Mouse (Mus musculus) limb, embryonic 15.5 days (tissue): ENCODE results near the gene Lbx2. TPM values are rescaled to one million over a fixed set of nuclear protein-coding genes. Genes with fewer than 3 reads are reported as not detected.

ENCODE experiments used
- ATAC-seq: fragments of 200-750 bp; cut with Nextera tagmentation; 2 replicates; pipeline ENCODE4 v1.8.0; 2017; ENCODE audit warnings: low read depth, moderate TSS enrichment; ENCODE audit not compliant: insufficient number of reproducible peaks, low FRiP score, low TSS enrichment
- H3K27ac ChIP-seq: fragments of 300-500 bp; sonication (generic); 2 replicates; pipeline ENCODE4 v1.5.1; 2015; ENCODE audit warnings: moderate library complexity, mild to moderate bottlenecking, inconsistent platforms
- H3K27me3 ChIP-seq: fragments of 300-500 bp; sonication (generic); 2 replicates; pipeline ENCODE4 v1.6.1; 2015; ENCODE audit warnings: inconsistent platforms
- H3K36me3 ChIP-seq: fragments of 300-500 bp; sonication (generic); 2 replicates; pipeline ENCODE4 v1.6.1; 2015; ENCODE audit warnings: inconsistent platforms
- H3K4me1 ChIP-seq: fragments of 300-500 bp; sonication (generic); 2 replicates; pipeline ENCODE4 v1.6.1; 2015; ENCODE audit warnings: inconsistent platforms
- H3K4me2 ChIP-seq: fragments of 300-500 bp; sonication (generic); 2 replicates; pipeline ENCODE4 v1.6.1; 2015; ENCODE audit warnings: mild to moderate bottlenecking, inconsistent platforms
- H3K4me3 ChIP-seq: fragments of 300-500 bp; sonication (generic); 2 replicates; pipeline ENCODE4 v1.5.1; 2015; ENCODE audit warnings: mild to moderate bottlenecking, inconsistent platforms
- H3K9ac ChIP-seq: fragments of 300-500 bp; sonication (generic); 2 replicates; pipeline ENCODE4 v1.6.1; 2015; ENCODE audit warnings: inconsistent platforms
- H3K9me3 ChIP-seq: fragments of 300-500 bp; sonication (generic); 2 replicates; pipeline ENCODE4 v1.6.1; 2016; ENCODE audit warnings: inconsistent platforms
- WGBS: fragments of 180-500 bp; shearing (Covaris S2); methylation state at CpG from one replicate; pipeline ENCODE4 v1.1.7; 2015; 5-methylcytosine and 5-hydroxymethylcytosine counted together
- polyA plus RNA-seq: library from polyadenylated mRNA; unstranded; fragments of >200 nt; fragmentation: Nextera tagmentation; extraction: Ambion mirVana; gene quantifications from 2 replicates; pipeline ENCODE4 v1.2.1, GENCODE M21; 2015

Gene Lbx2
- polyA plus RNA-seq, 1 experiment from 2014 or later: 0.41 TPM

DNA sequence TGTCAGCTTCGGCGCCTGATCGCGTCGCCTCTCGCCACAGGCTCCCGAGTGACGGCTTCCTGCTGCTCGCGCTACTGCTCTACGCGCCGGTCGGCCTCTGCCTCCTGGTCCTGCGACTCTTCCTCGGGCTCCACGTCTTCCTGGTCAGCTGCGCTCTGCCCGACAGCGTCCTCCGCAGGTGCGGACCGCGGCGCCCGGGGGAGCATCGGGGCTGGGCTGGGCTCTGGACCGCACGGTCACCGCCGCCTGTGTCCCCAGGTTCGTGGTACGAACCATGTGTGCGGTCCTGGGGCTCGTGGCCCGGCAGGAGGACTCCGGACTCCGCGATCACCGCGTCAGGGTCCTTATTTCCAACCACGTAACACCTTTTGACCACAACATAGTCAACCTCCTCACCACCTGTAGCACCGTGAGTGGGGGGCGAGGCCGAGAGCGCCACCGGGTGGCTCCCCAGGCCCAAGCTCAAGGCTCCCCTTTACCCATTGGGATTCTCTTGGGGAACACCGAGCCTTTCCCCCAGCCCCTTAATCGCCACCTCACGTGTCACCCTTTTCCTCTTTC, 31.2 kb upstream of the Lbx2 start, which contains the start of gene Htra2:
Gene Htra2 (minus strand): TSS at position 403 of the 561 bp plus-strand sequence.
- WGBS: under 1% methylated on average over 49 of the region's 50 CpGs
- peak within 1 kb of the TSS; percentile 83 for H3K9ac ChIP-seq
- H3K4me2 ChIP-seq: peak within 1 kb of the TSS; percentile 89
- H3K9me3 ChIP-seq: no peaks in the 10 kb centered on the region
- peak within 1 kb of the TSS; percentile 91 for H3K27ac ChIP-seq
- H3K4me1 ChIP-seq: peaks cover 29% of the 10 kb centered on the region
- H3K27me3 ChIP-seq: peaks cover 9% of the 10 kb centered on the region; the same call in 1 of the 2 replicates
- H3K36me3 ChIP-seq: peaks cover 33% of the 10 kb centered on the region
- ATAC-seq: peak; percentile 35; the same call in 1 of the 2 replicates
- H3K4me3 ChIP-seq: peak within 1 kb of the TSS; percentile 66

- H3K4me3 ChIP-seq: no peak within 1 kb of the TSS
- H3K27ac ChIP-seq: no peak within 1 kb of the TSS
- H3K27me3 ChIP-seq: peaks cover 38% of the 10 kb centered on the region
- H3K9me3 ChIP-seq: no peaks in the 10 kb centered on the region
- no peak for ATAC-seq
- H3K9ac ChIP-seq: no peak within 1 kb of the TSS
- 43% methylated on average over 3 of the region's 3 CpGs for WGBS
- peaks cover 23% of the 10 kb centered on the region for H3K4me1 ChIP-seq
- peaks cover 16% of the 10 kb centered on the region for H3K36me3 ChIP-seq
- H3K4me2 ChIP-seq: no peak within 1 kb of the TSS
Measured at GRCm38 (mm10) chr6:83057790-83058189, 28.4 kb upstream of the Lbx2 start, which contains the start of gene Dqx1. Gene Dqx1, plus strand, starts transcription at chr6:83057844.

- ATAC-seq: no peak
- H3K9ac ChIP-seq: no peak overlapping the region
- H3K4me3 ChIP-seq: no peak overlapping the region
- peaks cover 16% of the 10 kb centered on the region for H3K36me3 ChIP-seq
- peaks cover 14% of the 10 kb centered on the region for H3K4me1 ChIP-seq
- H3K27me3 ChIP-seq: peaks cover 47% of the 10 kb centered on the region
- 81% methylated on average over 2 of the region's 2 CpGs for WGBS
- H3K4me2 ChIP-seq: no peak overlapping the region
- H3K9me3 ChIP-seq: no peaks in the 10 kb centered on the region
- H3K27ac ChIP-seq: no peak overlapping the region
Measured at GRCm38 (mm10) chr6:83058725-83059124, 27.4 kb upstream of the Lbx2 start.

DNA sequence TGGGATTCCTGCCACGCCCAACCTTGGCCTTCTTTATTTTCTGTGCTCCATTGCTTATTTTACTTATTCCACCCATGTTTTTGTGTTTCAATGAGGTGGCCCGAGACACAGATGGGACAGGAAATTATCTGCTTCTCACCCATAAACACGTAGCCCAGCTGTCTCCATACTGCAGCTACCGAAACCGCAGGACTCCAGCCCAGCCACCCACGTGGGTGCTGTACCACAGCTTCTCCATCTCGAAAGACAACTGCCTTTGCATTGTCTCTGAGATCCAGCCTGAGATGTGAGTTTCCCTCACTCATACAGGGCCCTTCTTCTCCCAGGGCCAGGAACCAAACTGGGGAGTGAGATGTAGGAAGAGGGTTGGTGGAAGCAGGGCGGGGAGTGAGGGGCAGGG, 20.2 kb upstream of the Lbx2 start:
- H3K36me3 ChIP-seq: no peaks in the 10 kb centered on the region
- ATAC-seq: no peak
- no peak overlapping the region for H3K4me3 ChIP-seq
- peaks cover 100% of the 10 kb centered on the region for H3K27me3 ChIP-seq
- WGBS: 39% methylated on average over 8 of the region's 8 CpGs
- H3K4me2 ChIP-seq: no peak overlapping the region
- no peaks in the 10 kb centered on the region for H3K9me3 ChIP-seq
- no peak overlapping the region for H3K27ac ChIP-seq
- peaks cover 26% of the 10 kb centered on the region for H3K4me1 ChIP-seq
- H3K9ac ChIP-seq: no peak overlapping the region

GRCm38 (mm10) chr6:83066441-83066840, 19.7 kb upstream of the Lbx2 start:
- H3K4me3 ChIP-seq: no peak overlapping the region
- H3K4me1 ChIP-seq: peaks cover 31% of the 10 kb centered on the region
- H3K9ac ChIP-seq: no peak overlapping the region
- H3K4me2 ChIP-seq: no peak overlapping the region
- no peak overlapping the region for H3K27ac ChIP-seq
- no peaks in the 10 kb centered on the region for H3K9me3 ChIP-seq
- no peak for ATAC-seq
- no peaks in the 10 kb centered on the region for H3K36me3 ChIP-seq
- 26% methylated on average over 6 of the region's 6 CpGs for WGBS
- H3K27me3 ChIP-seq: peaks cover 100% of the 10 kb centered on the region

GRCm38 (mm10) chr6:83068221-83068620, 17.9 kb upstream of the Lbx2 start:
- H3K4me2 ChIP-seq: 0 out of 2 replicates have a peak overlapping the region, but pooled peaks have one; percentile 23
- ATAC-seq: no peak

GRCm38 (mm10) chr6:83068706-83069487, 17.3 kb upstream of the Lbx2 start:
- no peak for ATAC-seq
- Histone ChIP-seq H3K4me3 (peak overlapping the region; percentile 13), H3K27me3 (peaks cover 99% of the 10 kb centered on the region), H3K4me1 (peaks cover 32% of the 10 kb centered on the region), H3K9ac (no peak overlapping the region), H3K4me2 (peak overlapping the region; percentile 23; the same call in 1 of the 2 replicates), H3K9me3 (no peaks in the 10 kb centered on the region), H3K27ac (no peak overlapping the region), H3K36me3 (no peaks in the 10 kb centered on the region)
- 1% methylated on average over 77 of the region's 81 CpGs for WGBS

More at GRCm38 (mm10) chr6:83068221-83068620, 17.9 kb upstream of the Lbx2 start:
- Histone ChIP-seq H3K36me3 (no peaks in the 10 kb centered on the region), H3K27ac (no peak overlapping the region), H3K4me3 (no peak overlapping the region), H3K9me3 (no peaks in the 10 kb centered on the region), H3K4me1 (peaks cover 32% of the 10 kb centered on the region), H3K27me3 (peaks cover 99% of the 10 kb centered on the region), H3K9ac (no peak overlapping the region)
- 14% methylated on average over 8 of the region's 8 CpGs for WGBS

DNA sequence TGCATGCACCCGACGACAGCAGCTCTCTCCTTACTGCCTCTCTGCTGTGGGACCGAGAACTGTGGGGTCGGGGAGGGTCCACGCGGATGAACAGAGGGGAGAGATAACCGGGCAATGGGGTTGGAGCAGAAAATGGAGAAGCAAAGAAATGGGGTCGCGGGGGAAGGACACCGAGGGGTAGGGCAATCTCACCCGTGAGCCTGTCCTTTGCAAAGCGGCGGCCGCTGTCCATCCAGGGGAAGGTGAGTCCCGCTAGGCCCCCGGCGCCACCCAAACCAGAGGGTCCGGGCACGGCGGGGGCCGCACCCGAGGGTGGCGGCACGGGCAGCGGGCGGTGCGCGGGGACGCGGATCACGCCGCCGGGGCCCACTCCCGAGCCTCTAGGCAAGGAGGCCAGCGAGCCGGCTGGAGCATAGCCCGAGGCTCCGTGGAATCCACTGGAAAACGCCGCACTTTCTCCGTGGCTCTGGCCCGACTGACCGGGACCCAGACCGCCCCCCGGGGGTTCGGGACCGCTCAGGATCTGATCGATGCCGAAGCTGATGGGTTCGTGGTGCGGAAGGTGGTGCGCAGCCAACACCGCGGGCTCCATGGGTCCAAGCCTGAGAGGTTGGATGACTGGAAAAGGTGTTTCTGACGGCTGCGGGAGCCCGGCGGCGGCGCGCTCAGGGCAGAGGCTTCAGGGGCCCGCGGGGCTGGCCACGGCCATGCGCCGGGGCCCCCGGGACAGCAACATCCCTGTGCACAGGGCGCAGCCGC, 16.5 kb upstream of the Lbx2 start:
- peaks cover 32% of the 10 kb centered on the region for H3K4me1 ChIP-seq
- no peak overlapping the region for H3K27ac ChIP-seq
- peak overlapping the region; percentile 36 for H3K4me2 ChIP-seq
- no peak overlapping the region for H3K9ac ChIP-seq
- no peaks in the 10 kb centered on the region for H3K9me3 ChIP-seq
- WGBS: under 1% methylated on average over 69 of the region's 69 CpGs
- H3K36me3 ChIP-seq: no peaks in the 10 kb centered on the region
- ATAC-seq: no peak
- peaks cover 99% of the 10 kb centered on the region for H3K27me3 ChIP-seq
- H3K4me3 ChIP-seq: peak overlapping the region; percentile 25

GRCm38 (mm10) chr6:83070247-83070310, 16.1 kb upstream of the Lbx2 start, which contains the start of gene Tlx2:
Gene Tlx2, minus strand, starts transcription at chr6:83070293.
- Histone ChIP-seq H3K4me3 (peak within 1 kb of the TSS; percentile 25), H3K9me3 (no peaks in the 10 kb centered on the region), H3K27me3 (peaks cover 99% of the 10 kb centered on the region), H3K36me3 (no peaks in the 10 kb centered on the region), H3K27ac (no peak within 1 kb of the TSS), H3K4me2 (peak within 1 kb of the TSS; percentile 36), H3K4me1 (peaks cover 32% of the 10 kb centered on the region), H3K9ac (no peak within 1 kb of the TSS)
- WGBS: under 1% methylated on average over 10 of the region's 10 CpGs
- ATAC-seq: no peak

DNA sequence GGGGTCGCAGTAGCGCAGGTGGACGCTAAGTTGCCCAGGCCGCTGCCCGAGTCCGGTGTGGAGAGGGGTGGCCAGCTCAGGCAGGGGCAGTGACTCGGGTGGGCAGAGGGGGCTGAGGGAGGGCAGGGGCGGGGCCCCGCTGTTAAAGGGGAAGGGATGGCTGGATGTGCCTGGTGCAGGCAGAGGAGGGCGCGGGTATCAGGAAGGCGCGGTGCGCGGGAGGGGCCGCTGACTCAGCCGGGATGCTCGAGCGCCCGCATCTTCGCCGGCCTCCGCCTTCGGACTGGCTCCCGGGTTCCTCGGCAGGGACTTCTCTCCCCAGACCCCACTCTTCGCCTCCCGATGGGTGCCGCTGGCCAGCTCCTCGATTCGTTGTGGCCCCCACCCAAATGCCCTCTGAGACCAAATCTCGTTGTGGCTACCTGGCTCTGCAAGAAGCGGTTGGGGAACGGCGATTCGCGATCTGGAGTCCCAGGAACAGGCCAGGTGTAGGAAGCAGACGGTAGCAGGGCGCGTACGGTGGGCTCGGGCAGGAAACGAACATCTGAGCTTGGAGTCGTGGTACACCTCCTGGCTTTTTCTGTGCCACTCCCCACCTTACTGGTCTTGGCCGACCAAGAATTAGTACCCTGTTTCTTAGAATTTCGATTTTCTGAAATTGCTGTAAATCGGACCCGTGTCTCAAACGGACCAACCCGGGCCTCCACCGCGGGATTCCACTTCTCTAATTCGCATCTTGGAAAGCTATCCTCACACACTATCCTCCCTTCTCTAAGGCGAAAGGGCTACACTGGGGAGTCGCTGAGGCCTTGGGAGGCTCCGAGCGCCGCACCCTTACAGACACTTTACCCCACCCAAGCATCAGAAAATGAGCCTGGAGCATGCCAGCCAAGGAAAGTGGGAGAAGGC, 15.6 kb upstream of the Lbx2 start:
- H3K9me3 ChIP-seq: no peaks in the 10 kb centered on the region
- peak overlapping the region; percentile 36 for H3K4me2 ChIP-seq
- H3K9ac ChIP-seq: no peak overlapping the region
- no peak overlapping the region for H3K27ac ChIP-seq
- H3K27me3 ChIP-seq: peaks cover 99% of the 10 kb centered on the region
- 1% methylated on average over 57 of the region's 58 CpGs for WGBS
- H3K4me1 ChIP-seq: peaks cover 32% of the 10 kb centered on the region
- H3K36me3 ChIP-seq: no peaks in the 10 kb centered on the region
- ATAC-seq: no peak
- H3K4me3 ChIP-seq: peak overlapping the region; percentile 25

DNA sequence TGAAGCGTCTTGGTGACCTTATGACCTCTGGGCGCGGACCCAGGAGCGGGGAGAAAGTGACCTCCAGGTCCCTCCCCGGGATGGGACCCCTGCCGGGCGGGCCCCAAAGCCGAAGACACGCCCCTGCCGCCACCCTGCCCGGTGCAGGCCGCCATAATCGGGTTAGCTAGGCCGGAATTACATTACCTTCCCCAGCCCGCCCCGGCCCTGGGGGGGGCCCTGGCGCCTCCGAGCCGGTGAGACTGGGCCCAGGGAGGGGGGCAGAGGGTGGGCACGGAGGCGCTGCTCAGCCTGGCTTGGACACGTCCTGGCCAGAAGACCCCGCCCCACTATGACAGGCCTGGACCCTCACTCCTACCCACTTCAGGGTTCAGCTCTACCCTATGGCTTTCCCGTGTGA, 14.9 kb upstream of the Lbx2 start:
- no peaks in the 10 kb centered on the region for H3K36me3 ChIP-seq
- H3K4me2 ChIP-seq: 0 out of 2 replicates have a peak overlapping the region, but pooled peaks have one; percentile 0
- ATAC-seq: peak; percentile 42
- no peaks in the 10 kb centered on the region for H3K9me3 ChIP-seq
- peaks cover 99% of the 10 kb centered on the region for H3K27me3 ChIP-seq
- H3K9ac ChIP-seq: no peak overlapping the region
- under 1% methylated on average over 23 of the region's 24 CpGs for WGBS
- H3K4me1 ChIP-seq: peaks cover 32% of the 10 kb centered on the region
- H3K4me3 ChIP-seq: peak overlapping the region; percentile 7; the same call in 1 of the 2 replicates
- H3K27ac ChIP-seq: no peak overlapping the region
